Mouse (Mus musculus) MEL (cell line): ENCODE data around the gene Mymk.

Experiments
- ELF1 ChIP-seq: IDR thresholded peaks from 2 replicates; pipeline ENCODE4 v1.6.1; 2014; ENCODE audit warnings: low read depth, mild to moderate bottlenecking, inconsistent platforms, low read length, improper control_type of control experiment, moderate library complexity
- MXI1 ChIP-seq: IDR thresholded peaks from 2 replicates; pipeline ENCODE4 v1.6.1; 2011; ENCODE audit warnings: mild to moderate bottlenecking, low read depth, low read length, improper control_type of control experiment

DNA sequence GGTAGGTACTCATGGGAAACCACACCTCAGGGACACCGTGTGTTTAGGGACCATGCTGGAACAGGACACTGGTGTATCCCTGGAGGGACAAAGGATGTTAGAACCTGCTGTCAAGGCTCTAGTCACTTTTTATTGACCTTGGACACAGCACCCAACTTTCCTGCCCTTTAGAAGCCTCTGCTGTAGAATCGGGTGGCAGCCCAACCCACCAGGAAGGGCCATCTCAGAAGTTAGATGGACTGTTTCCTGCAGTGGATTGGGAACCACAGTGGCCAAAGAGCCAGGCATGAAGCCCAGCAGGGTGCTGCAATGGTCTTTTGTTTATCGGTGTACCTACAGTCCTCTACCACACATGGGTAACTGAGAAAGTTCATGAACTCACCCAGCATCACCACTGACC lies 27.3 kb downstream of the Mymk start:
- TF ChIP-seq ELF1 (no peak), MXI1 (no peak)
